Mouse (Mus musculus) layer of hippocampus, postnatal 36 days (tissue): ENCODE results near the gene Dennd4c. TPM values are rescaled to one million over a fixed set of nuclear protein-coding genes. Genes with fewer than 3 reads are reported as not detected.
A peak's percentile ranks its signal among the peaks of the same experiment; 100 is the strongest.
"Not testable (repeated sequence)": the region's sequence is repeated elsewhere in the genome, so short reads cannot be mapped to it uniquely, and the experiment has no call there.

ENCODE experiments used
- DNase-seq, 2 experiments: peaks; one replicate each; pipeline ENCODE4 v3.0.0; 2022
- total RNA-seq, 2 experiments: library from RNA; stranded (reverse); gene quantifications; 2 replicates each; pipeline ENCODE4 v1.2.3; 2021

Gene Dennd4c
- total RNA-seq, 2 experiments from 2014 or later, result 10.5 to 11.1 TPM

- DNase-seq, result no peak
Measured at GRCm38 (mm10) chr4:86810604-86811003, 62.2 kb downstream of the Dennd4c start.

- no peak for DNase-seq
Measured at GRCm38 (mm10) chr4:86814850-86815249, 66.5 kb downstream of the Dennd4c start.

- DNase-seq, result peak in 1 of 2 experiments; percentile 10
Measured at GRCm38 (mm10) chr4:86823169-86823568, 74.8 kb downstream of the Dennd4c start.

DNA sequence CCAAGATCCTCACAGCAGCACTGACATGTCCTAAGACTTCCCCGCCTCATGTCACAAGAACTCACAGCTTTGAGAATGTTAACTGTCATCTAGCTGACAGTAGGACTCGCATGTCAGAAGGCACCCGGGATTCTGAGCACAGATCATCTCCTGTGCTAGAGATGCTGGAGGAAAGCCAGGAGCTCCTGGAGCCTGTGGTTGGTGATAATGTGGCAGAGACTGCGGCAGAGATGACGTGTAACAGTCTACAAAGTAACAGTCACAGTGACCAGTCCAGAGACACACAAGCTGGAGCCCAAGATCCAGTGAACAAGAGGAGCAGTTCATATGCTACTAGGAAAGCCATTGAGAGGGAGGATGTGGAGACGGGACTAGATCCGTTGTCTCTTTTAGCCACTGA, 76.8 kb downstream of the Dennd4c start:
- DNase-seq, result no peak

DNA sequence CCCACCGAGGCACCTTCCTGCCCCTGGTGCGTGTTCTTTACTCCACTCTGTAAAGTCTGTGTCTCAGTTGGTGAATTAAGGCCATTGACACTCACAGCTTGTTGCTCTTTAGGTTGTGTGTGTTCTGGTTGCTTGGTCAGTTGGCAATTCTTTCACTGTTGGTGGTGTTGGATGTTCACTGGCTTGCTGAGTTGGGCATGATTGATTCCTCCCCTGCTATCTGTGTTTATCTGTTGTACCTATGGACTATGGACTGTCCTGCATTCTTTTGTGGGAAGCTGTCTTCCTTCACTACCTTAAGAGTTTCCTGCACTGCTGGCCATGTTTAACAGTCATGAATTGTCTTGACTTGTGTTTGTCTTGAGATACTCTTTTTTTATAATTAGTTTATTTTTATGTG, 83.5 kb downstream of the Dennd4c start:
- DNase-seq, result no peak

DNA sequence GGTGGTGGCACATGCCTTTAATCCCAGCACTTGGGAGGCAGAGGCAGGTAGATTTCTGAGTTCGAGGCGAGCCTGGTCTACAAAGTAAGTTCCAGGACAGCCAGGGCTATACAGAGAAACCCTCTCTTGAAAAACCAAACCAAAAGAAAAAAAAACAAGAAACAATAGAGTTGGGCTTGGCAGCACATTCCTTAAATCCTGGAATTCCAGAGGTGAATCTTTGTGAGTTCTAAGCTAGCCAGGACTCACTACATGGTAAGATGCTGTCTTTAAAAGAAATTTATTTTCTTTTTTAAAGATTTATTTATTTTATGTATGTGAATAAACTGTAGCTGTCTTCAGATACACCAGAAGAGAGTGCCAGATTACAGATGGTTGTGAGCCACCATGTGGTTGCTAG, 92.8 kb downstream of the Dennd4c start:
- not testable (repeated sequence) for DNase-seq

DNA sequence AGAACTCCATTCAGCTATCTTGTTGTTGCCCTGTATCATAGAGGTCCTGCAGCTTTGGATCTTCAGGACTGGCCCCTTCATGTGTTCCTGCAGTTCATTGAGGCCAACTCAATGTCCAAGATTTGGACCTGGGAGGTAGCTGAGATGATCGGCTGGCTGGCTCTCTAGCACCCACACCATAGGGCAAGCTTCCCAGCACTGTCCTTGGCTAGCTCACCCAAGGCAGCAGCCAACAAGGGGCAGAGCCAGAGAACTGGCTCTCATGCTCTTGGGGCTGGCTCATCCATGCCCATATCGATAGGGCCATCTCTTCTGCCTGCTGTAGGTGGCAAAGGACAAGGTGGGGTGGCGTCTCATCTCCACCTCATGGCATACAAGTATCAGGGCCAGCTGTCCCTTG, 97.0 kb downstream of the Dennd4c start:
- DNase-seq, result no peak

GRCm38 (mm10) chr4:86847246-86847645, 98.9 kb downstream of the Dennd4c start:
- DNase-seq, result no peak

DNA sequence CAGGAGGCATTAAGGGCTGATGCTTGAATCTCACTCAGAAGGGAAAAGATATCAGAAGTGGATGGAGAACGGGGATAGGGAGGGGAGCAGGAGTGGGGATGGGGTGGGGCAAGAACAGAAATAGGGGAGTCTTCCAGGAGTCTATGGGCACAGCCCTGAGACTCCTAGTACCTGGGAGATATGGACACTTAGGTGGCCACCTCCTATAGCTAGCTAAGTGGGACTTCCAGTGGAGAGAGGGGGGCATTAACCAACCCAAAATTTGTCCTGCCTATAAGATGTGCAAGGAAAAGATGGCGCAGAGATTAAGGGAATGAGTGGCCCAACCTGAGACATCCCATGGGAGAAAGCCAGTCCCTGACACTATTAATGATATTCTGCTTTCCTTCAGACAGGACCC, 103.0 kb downstream of the Dennd4c start:
- no peak for DNase-seq

DNA sequence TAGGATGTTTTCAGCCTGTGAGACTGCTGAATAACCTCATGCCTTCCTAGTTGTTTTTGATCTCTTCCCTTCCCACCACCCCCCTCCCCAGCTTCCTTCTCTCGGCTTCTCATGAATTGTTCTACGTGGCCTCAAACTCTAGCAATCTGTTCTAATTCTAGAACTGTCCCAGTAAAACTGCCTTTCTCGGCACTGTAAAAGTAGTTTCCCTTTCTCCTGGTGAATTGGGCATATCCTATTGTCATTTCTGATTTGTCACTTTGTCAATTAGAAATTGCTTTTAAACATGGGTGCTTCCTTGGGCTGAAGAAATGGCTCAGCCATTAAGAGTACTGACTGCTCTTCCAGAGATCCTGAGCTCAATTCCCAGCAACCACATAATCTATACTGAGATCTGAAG, 103.7 kb downstream of the Dennd4c start:
- no peak for DNase-seq

- no peak for DNase-seq
Measured at GRCm38 (mm10) chr4:86852813-86853590, 104.6 kb downstream of the Dennd4c start.

- DNase-seq, result no peak
Measured at GRCm38 (mm10) chr4:86856304-86857112, 108.2 kb downstream of the Dennd4c start.

- DNase-seq, result peak; percentile 94 to 96
Measured at GRCm38 (mm10) chr4:86857113-86858069, 109.0 kb downstream of the Dennd4c start, which contains the start of gene Rps6. Gene Rps6 (minus strand): TSS chr4:86857412.

DNA sequence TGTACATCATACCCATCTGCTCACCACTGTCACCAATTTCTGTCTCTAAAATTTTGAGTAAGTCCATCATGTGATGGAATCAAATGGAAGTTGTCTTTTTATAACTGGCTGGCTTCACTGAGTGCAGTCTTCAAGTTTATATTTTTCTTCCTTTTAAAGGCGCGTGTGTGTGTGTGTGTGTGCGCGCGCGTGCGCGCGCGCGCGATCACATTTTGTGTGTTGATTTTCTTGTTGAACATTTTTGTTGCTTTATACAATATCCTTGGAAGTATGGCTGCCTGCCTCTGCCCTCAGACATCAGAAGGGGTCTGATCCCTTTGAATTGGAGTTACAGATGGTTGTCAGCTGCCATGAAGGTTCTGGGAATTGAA, 109.7 kb downstream of the Dennd4c start:
- no peak for DNase-seq

DNA sequence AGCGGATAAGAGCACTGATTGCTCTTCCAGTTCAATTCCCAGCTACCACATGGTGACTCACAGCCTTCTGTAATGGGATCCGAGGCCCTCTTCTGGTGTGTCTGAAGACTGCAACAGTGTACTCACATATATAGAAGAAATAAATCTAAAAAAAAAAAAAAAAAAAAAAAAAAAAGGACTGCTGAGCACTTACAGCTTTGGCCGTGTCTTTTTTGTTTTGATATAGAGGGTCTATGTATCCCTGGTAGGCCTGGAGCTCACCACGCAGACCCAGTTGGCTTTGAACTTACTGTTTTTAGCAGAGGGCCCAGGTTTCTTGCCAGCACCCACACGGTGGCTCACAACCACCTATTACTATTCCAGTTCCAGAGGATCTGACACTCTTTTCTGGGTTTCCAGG, 115.7 kb downstream of the Dennd4c start:
- DNase-seq, result no peak

GRCm38 (mm10) chr4:86871988-86872387, 123.6 kb downstream of the Dennd4c start:
- no peak for DNase-seq

GRCm38 (mm10) chr4:86873072-86873471, 124.7 kb downstream of the Dennd4c start:
- peak in 1 of 2 experiments; percentile 14 for DNase-seq

GRCm38 (mm10) chr4:86874146-86874847, 125.9 kb downstream of the Dennd4c start, which contains the start of gene Acer2:
Gene Acer2 (plus strand): TSS chr4:86874396.
- peak; percentile 78 to 80 for DNase-seq

DNA sequence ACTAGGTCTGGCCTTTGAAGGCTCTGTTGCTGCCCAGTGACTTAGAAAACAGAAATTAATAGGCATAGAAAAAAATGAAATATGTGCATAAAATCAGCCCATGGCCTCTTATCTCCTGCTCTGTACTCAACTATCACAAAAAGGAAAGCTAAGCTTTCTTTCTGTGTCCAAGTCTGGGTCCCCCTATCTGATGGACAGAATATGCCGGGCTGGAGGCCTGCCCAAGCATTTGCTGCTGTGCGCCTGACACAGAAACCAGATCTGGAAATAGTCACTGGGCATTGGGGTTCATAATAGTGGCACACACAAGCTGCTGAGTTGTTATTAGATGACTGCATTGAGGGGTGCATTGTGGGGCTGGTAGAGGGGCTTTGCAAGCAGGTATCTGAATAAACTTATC, 131.1 kb downstream of the Dennd4c start:
- DNase-seq, result no peak

- no peak for DNase-seq
Measured at GRCm38 (mm10) chr4:86881178-86881577, 132.8 kb downstream of the Dennd4c start.

GRCm38 (mm10) chr4:86882413-86882812, 134.1 kb downstream of the Dennd4c start:
- DNase-seq, result no peak

DNA sequence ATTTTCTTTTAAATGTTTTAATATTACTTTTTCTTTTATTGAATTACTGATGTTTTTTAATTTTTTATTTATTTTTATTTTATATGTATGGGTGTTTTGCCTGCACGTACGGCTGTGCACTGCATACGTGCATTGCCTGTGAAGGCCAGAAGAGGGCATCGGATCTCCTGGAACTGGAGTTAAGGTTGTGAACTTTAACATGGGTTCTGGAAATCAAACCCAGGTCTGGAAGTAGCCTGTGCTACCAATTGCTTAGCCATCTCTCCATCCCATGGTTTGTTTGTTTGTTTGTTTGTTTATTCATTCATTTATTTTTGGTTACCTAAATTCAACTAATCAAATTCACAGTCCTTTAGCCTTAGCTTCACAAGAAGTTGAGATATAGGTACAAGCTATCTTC, 136.6 kb downstream of the Dennd4c start:
- DNase-seq, result no peak
